Comparison of ENCODE assay signal across 19 mouse cellular contexts in genomic region chr2:172990161-172990560, GRCm38 (mm10). TPM values are rescaled to one million over a fixed set of nuclear protein-coding genes. Genes with fewer than 3 reads are reported as not detected.
"Had no signal": no experiment of that assay in that cellular context is flagged by ENCODE, and none has a peak within 500 bp of the region (broad histone marks: within the 10 kb centered on the region; RNA-seq: fewer than 3 reads in every experiment).

No protein-coding gene starts in this region.

- DNase-seq: gastrocnemius, adult 2 months; gastrocnemius, postnatal 10 days; gastrocnemius, postnatal 25 days; heart, adult 11 months; heart, adult 2 months; heart, postnatal 14 days; heart, postnatal 36 days; kidney, adult 11 months; kidney, adult 2 months; kidney, adult 9 months; kidney, postnatal 14 days; kidney, postnatal 36 days; liver; liver, embryonic 13.5 days had no signal

RNA-seq across cellular contexts. Expression of gene Spo11, which starts 12.7 kb away (rescaled TPM):
- total RNA-seq: gastrocnemius, adult 2 months; gastrocnemius, postnatal 10 days; gastrocnemius, postnatal 25 days; heart, adult 2 months; heart, postnatal 36 days; layer of hippocampus, postnatal 25 days had no signal
- polyA plus RNA-seq: heart, embryonic 15.5 days; intestine, embryonic 14.5 days; liver, embryonic 11.5 days; liver, embryonic 15.5 days had no signal
